Mouse (Mus musculus): ENCODE results near the gene Slc12a9. TPM values are rescaled to one million over a fixed set of nuclear protein-coding genes. Genes with fewer than 3 reads are reported as not detected.

Gene Slc12a9
- polyA plus RNA-seq, 1 experiment from 2014 or later, result 8.5 TPM

GRCm38 (mm10) chr5:137339290-137339979 lies 6.0 kb upstream of the Slc12a9 start:
- ATAC-seq (ENCODE audit: low FRiP score, low TSS enrichment), result peak; percentile 58

GRCm38 (mm10) chr5:137338663-137339289 lies 5.4 kb upstream of the Slc12a9 start:
- peak overlapping the region; percentile 37 for H3K4me3 ChIP-seq (ENCODE audit: low read length)
- ATAC-seq (ENCODE audit: low FRiP score, low TSS enrichment), result peak; percentile 17
- peak overlapping the region; percentile 64 for H3K4me2 ChIP-seq (replicated peaks; ENCODE audit: low read depth, low read length)
- H3K27ac ChIP-seq (ENCODE audit: low read depth, low read length), result peak overlapping the region; percentile 83
- peaks cover 25% of the 10 kb centered on the region for H3K4me1 ChIP-seq (ENCODE audit: control insufficient read depth, insufficient read depth, low read length)
- H3K27me3 ChIP-seq (ENCODE audit: control insufficient read depth, insufficient read depth, low read length), result no peaks in the 10 kb centered on the region
- no peaks in the 10 kb centered on the region for H3K9me3 ChIP-seq (ENCODE audit: control insufficient read depth, low read length)
- H3K36me3 ChIP-seq (ENCODE audit: control insufficient read depth, insufficient read depth, low read length), result no peaks in the 10 kb centered on the region
- peak overlapping the region; percentile 61 for H3K9ac ChIP-seq (ENCODE audit: low read depth, low read length)
- WGBS, result under 1% methylated on average over 11 of the region's 11 CpGs

More at GRCm38 (mm10) chr5:137339290-137339979, 6.0 kb upstream of the Slc12a9 start:
- peak overlapping the region; percentile 64 for H3K4me2 ChIP-seq (replicated peaks; ENCODE audit: low read depth, low read length)
- H3K27me3 ChIP-seq (ENCODE audit: control insufficient read depth, insufficient read depth, low read length), result no peaks in the 10 kb centered on the region
- peak overlapping the region; percentile 83 for H3K27ac ChIP-seq (ENCODE audit: low read depth, low read length)
- H3K9ac ChIP-seq (ENCODE audit: low read depth, low read length), result peak overlapping the region; percentile 61
- peak overlapping the region; percentile 37 for H3K4me3 ChIP-seq (ENCODE audit: low read length)
- H3K4me1 ChIP-seq (ENCODE audit: control insufficient read depth, insufficient read depth, low read length), result peaks cover 21% of the 10 kb centered on the region
- 6% methylated on average over 22 of the region's 22 CpGs for WGBS
- no peaks in the 10 kb centered on the region for H3K36me3 ChIP-seq (ENCODE audit: control insufficient read depth, insufficient read depth, low read length)
- no peaks in the 10 kb centered on the region for H3K9me3 ChIP-seq (ENCODE audit: control insufficient read depth, low read length)

GRCm38 (mm10) chr5:137338256-137338655 lies 4.9 kb upstream of the Slc12a9 start:
- under 1% methylated on average over 19 of the region's 19 CpGs for WGBS
- H3K36me3 ChIP-seq (ENCODE audit: control insufficient read depth, insufficient read depth, low read length), result no peaks in the 10 kb centered on the region
- H3K4me1 ChIP-seq (ENCODE audit: control insufficient read depth, insufficient read depth, low read length), result peaks cover 25% of the 10 kb centered on the region
- H3K27ac ChIP-seq (ENCODE audit: low read depth, low read length), result peak overlapping the region; percentile 83
- H3K27me3 ChIP-seq (ENCODE audit: control insufficient read depth, insufficient read depth, low read length), result no peaks in the 10 kb centered on the region
- H3K4me2 ChIP-seq (replicated peaks; ENCODE audit: low read depth, low read length), result peak overlapping the region; percentile 64
- H3K4me3 ChIP-seq (ENCODE audit: low read length), result peak overlapping the region; percentile 37
- peak overlapping the region; percentile 61 for H3K9ac ChIP-seq (ENCODE audit: low read depth, low read length)
- no peaks in the 10 kb centered on the region for H3K9me3 ChIP-seq (ENCODE audit: control insufficient read depth, low read length)
- ATAC-seq (ENCODE audit: low FRiP score, low TSS enrichment), result peak; percentile 78

- Histone ChIP-seq H3K36me3 (ENCODE audit: control insufficient read depth, insufficient read depth, low read length) (no peaks in the 10 kb centered on the region), H3K4me2 (replicated peaks; ENCODE audit: low read depth, low read length) (no peak overlapping the region), H3K27ac (ENCODE audit: low read depth, low read length) (peak overlapping the region; percentile 83; the same call in 1 of the 2 replicates), H3K4me1 (ENCODE audit: control insufficient read depth, insufficient read depth, low read length) (peaks cover 32% of the 10 kb centered on the region), H3K9me3 (ENCODE audit: control insufficient read depth, low read length) (no peaks in the 10 kb centered on the region), H3K27me3 (ENCODE audit: control insufficient read depth, insufficient read depth, low read length) (no peaks in the 10 kb centered on the region), H3K9ac (ENCODE audit: low read depth, low read length) (peak overlapping the region; percentile 18; the same call in 1 of the 2 replicates), H3K4me3 (ENCODE audit: low read length) (no peak overlapping the region)
- ATAC-seq (ENCODE audit: low FRiP score, low TSS enrichment), result no peak
- WGBS, result 55% methylated on average over 8 of the region's 8 CpGs
Observed at GRCm38 (mm10) chr5:137337190-137337589, 3.8 kb upstream of the Slc12a9 start.

GRCm38 (mm10) chr5:137335066-137335465 lies 1.7 kb upstream of the Slc12a9 start:
- Histone ChIP-seq H3K36me3 (ENCODE audit: control insufficient read depth, insufficient read depth, low read length) (no peaks in the 10 kb centered on the region), H3K9me3 (ENCODE audit: control insufficient read depth, low read length) (no peaks in the 10 kb centered on the region), H3K9ac (ENCODE audit: low read depth, low read length) (no peak overlapping the region), H3K27ac (ENCODE audit: low read depth, low read length) (no peak overlapping the region), H3K4me3 (ENCODE audit: low read length) (no peak overlapping the region), H3K27me3 (ENCODE audit: control insufficient read depth, insufficient read depth, low read length) (no peaks in the 10 kb centered on the region), H3K4me1 (ENCODE audit: control insufficient read depth, insufficient read depth, low read length) (peaks cover 32% of the 10 kb centered on the region), H3K4me2 (replicated peaks; ENCODE audit: low read depth, low read length) (no peak overlapping the region)
- ATAC-seq (ENCODE audit: low FRiP score, low TSS enrichment), result no peak
- 73% methylated on average over 6 of the region's 6 CpGs for WGBS

- Histone ChIP-seq H3K27me3 (ENCODE audit: control insufficient read depth, insufficient read depth, low read length) (no peaks in the 10 kb centered on the region), H3K36me3 (ENCODE audit: control insufficient read depth, insufficient read depth, low read length) (no peaks in the 10 kb centered on the region), H3K4me2 (replicated peaks; ENCODE audit: low read depth, low read length) (peak overlapping the region; percentile 89), H3K4me1 (ENCODE audit: control insufficient read depth, insufficient read depth, low read length) (peaks cover 26% of the 10 kb centered on the region), H3K27ac (ENCODE audit: low read depth, low read length) (no peak overlapping the region), H3K4me3 (ENCODE audit: low read length) (peak overlapping the region; percentile 71), H3K9me3 (ENCODE audit: control insufficient read depth, low read length) (no peaks in the 10 kb centered on the region), H3K9ac (ENCODE audit: low read depth, low read length) (no peak overlapping the region)
- no peak for ATAC-seq (ENCODE audit: low FRiP score, low TSS enrichment)
- WGBS, result 64% methylated on average over 10 of the region's 10 CpGs
Observed at GRCm38 (mm10) chr5:137334317-137334716, 920 bp upstream of the Slc12a9 start.

GRCm38 (mm10) chr5:137332857-137333511 lies 413 bp downstream of the Slc12a9 start:
- 17% methylated on average over 15 of the region's 15 CpGs for WGBS
- ATAC-seq (ENCODE audit: low FRiP score, low TSS enrichment), result peak; percentile 8; the same call in 1 of the 2 replicates
- H3K27me3 ChIP-seq (ENCODE audit: control insufficient read depth, insufficient read depth, low read length), result no peaks in the 10 kb centered on the region
- no peaks in the 10 kb centered on the region for H3K36me3 ChIP-seq (ENCODE audit: control insufficient read depth, insufficient read depth, low read length)
- H3K4me2 ChIP-seq (replicated peaks; ENCODE audit: low read depth, low read length), result peak overlapping the region; percentile 89
- H3K27ac ChIP-seq (ENCODE audit: low read depth, low read length), result peak overlapping the region; percentile 47; the same call in 1 of the 2 replicates
- H3K4me1 ChIP-seq (ENCODE audit: control insufficient read depth, insufficient read depth, low read length), result peaks cover 18% of the 10 kb centered on the region
- H3K9me3 ChIP-seq (ENCODE audit: control insufficient read depth, low read length), result no peaks in the 10 kb centered on the region
- peak overlapping the region; percentile 71 for H3K4me3 ChIP-seq (ENCODE audit: low read length)
- H3K9ac ChIP-seq (ENCODE audit: low read depth, low read length), result peak overlapping the region; percentile 70

GRCm38 (mm10) chr5:137330910-137331309 lies 2.5 kb downstream of the Slc12a9 start:
- Histone ChIP-seq H3K4me1 (ENCODE audit: control insufficient read depth, insufficient read depth, low read length) (peaks cover 11% of the 10 kb centered on the region), H3K9ac (ENCODE audit: low read depth, low read length) (no peak overlapping the region), H3K36me3 (ENCODE audit: control insufficient read depth, insufficient read depth, low read length) (peaks cover under 1% of the 10 kb centered on the region; the same call in 1 of the 2 replicates), H3K9me3 (ENCODE audit: control insufficient read depth, low read length) (no peaks in the 10 kb centered on the region), H3K4me3 (ENCODE audit: low read length) (no peak overlapping the region), H3K4me2 (replicated peaks; ENCODE audit: low read depth, low read length) (no peak overlapping the region), H3K27me3 (ENCODE audit: control insufficient read depth, insufficient read depth, low read length) (no peaks in the 10 kb centered on the region), H3K27ac (ENCODE audit: low read depth, low read length) (no peak overlapping the region)
- WGBS, result 93% methylated on average over 7 of the region's 7 CpGs
- ATAC-seq (ENCODE audit: low FRiP score, low TSS enrichment), result no peak

Data from kidney, embryonic 14.5 days (tissue).